Mouse (Mus musculus) lung, postnatal 36 days (tissue): Measurements from ENCODE around the gene Capza2.
"Not testable (repeated sequence)": the region's sequence is repeated elsewhere in the genome, so short reads cannot be mapped to it uniquely, and the experiment has no call there.

Experiments used
- DNase-seq: peaks from one replicate; pipeline ENCODE4 v3.0.0; 2022; ENCODE audit warnings: mixed read lengths

Gene Capza2

GRCm38 (mm10) chr6:17642739-17643138 is 6.7 kb downstream of the Capza2 start:
- DNase-seq, result no peak

GRCm38 (mm10) chr6:17646107-17646506 is 10.1 kb downstream of the Capza2 start:
- DNase-seq, result no peak

- DNase-seq, result peak; percentile 53
Measured at GRCm38 (mm10) chr6:17652132-17652531, 16.1 kb downstream of the Capza2 start.

GRCm38 (mm10) chr6:17655080-17655479 is 19.0 kb downstream of the Capza2 start:
- no peak for DNase-seq

- DNase-seq, result no peak
Measured at GRCm38 (mm10) chr6:17657308-17657707, 21.3 kb downstream of the Capza2 start.

- DNase-seq, result no peak
Measured at GRCm38 (mm10) chr6:17665348-17665747, 29.3 kb downstream of the Capza2 start.

GRCm38 (mm10) chr6:17666024-17666423 is 30.0 kb downstream of the Capza2 start:
- DNase-seq, result no peak

GRCm38 (mm10) chr6:17667813-17668212 is 31.8 kb downstream of the Capza2 start:
- no peak for DNase-seq

- DNase-seq, result no peak
Measured at GRCm38 (mm10) chr6:17668334-17668733, 32.3 kb downstream of the Capza2 start.

- DNase-seq, result no peak
Measured at GRCm38 (mm10) chr6:17669826-17670225, 33.8 kb downstream of the Capza2 start.

- DNase-seq, result peak; percentile 57
Measured at GRCm38 (mm10) chr6:17675019-17675756, 39.2 kb downstream of the Capza2 start.

- no peak for DNase-seq
Measured at GRCm38 (mm10) chr6:17677008-17677407, 41.0 kb downstream of the Capza2 start.

GRCm38 (mm10) chr6:17680266-17680925 is 44.4 kb downstream of the Capza2 start:
- no peak for DNase-seq

- no peak for DNase-seq
Measured at GRCm38 (mm10) chr6:17681810-17682209, 45.8 kb downstream of the Capza2 start.

GRCm38 (mm10) chr6:17688676-17689075 is 52.6 kb downstream of the Capza2 start:
- DNase-seq, result no peak

- DNase-seq, result no peak
Measured at GRCm38 (mm10) chr6:17692647-17693046, 56.6 kb downstream of the Capza2 start, which contains the start of gene St7. St7 (plus strand) TSS chr6:17692933.

- peak; percentile 83 for DNase-seq
Measured at GRCm38 (mm10) chr6:17693726-17694549, 57.9 kb downstream of the Capza2 start.

GRCm38 (mm10) chr6:17694550-17694951 is 58.5 kb downstream of the Capza2 start:
- peak; percentile 84 for DNase-seq

- DNase-seq, result peak; percentile 79
Measured at GRCm38 (mm10) chr6:17696321-17696734, 60.3 kb downstream of the Capza2 start.

- no peak for DNase-seq
Measured at GRCm38 (mm10) chr6:17700936-17701612, 65.0 kb downstream of the Capza2 start.

GRCm38 (mm10) chr6:17704038-17704437 is 68.0 kb downstream of the Capza2 start:
- DNase-seq, result not testable (repeated sequence)

- DNase-seq, result no peak
Measured at GRCm38 (mm10) chr6:17705973-17706372, 69.9 kb downstream of the Capza2 start.
